Mouse (Mus musculus) small intestine, adult 2 months (tissue): ENCODE measurements at regions not wholly inside any gene's neighbourhood (a gene's known extent, or its start where the extent isn't known, plus 50 kb on each side); places are given as distances from the start of the nearest gene placed in this dataset.

Source experiments
- H3K27ac ChIP-seq: fragments of 200-500 bp; 2 replicates; pipeline ENCODE4 v1.5.1; 2012; ENCODE audit warnings: low read depth, low read length, control low read depth, inconsistent platforms; ENCODE audit not compliant: insufficient read depth
- H3K27me3 ChIP-seq: fragments of 200-500 bp; 2 replicates; pipeline ENCODE4 v1.6.1; 2012; ENCODE audit warnings: mild to moderate bottlenecking, moderate library complexity, low read length, inconsistent platforms; ENCODE audit not compliant: control insufficient read depth, insufficient read depth
- H3K36me3 ChIP-seq: fragments of 200-500 bp; 2 replicates; pipeline ENCODE4 v1.6.1; 2012; ENCODE audit warnings: mild to moderate bottlenecking, low read length, control low read depth, inconsistent platforms; ENCODE audit not compliant: control insufficient read depth, insufficient read depth
- H3K4me1 ChIP-seq: fragments of 200-500 bp; 2 replicates; pipeline ENCODE4 v1.6.1; 2012; ENCODE audit warnings: low read length, inconsistent platforms, mixed read lengths; ENCODE audit not compliant: control insufficient read depth, insufficient read depth, insufficient read length
- H3K4me3 ChIP-seq: fragments of 200-500 bp; 2 replicates; pipeline ENCODE4 v1.5.1; 2012; ENCODE audit warnings: low read depth, mild to moderate bottlenecking, control low read depth, inconsistent platforms, low read length, moderate library complexity
- CTCF ChIP-seq: fragments of 200-500 bp; IDR thresholded peaks from 2 replicates; pipeline ENCODE4 v1.5.1; 2012; ENCODE audit warnings: low read depth, mild to moderate bottlenecking, control low read depth, inconsistent platforms, low read length, moderate library complexity, mixed read lengths; ENCODE audit not compliant: insufficient replicate concordance, insufficient read length; ENCODE audit errors: extremely low read depth
- POLR2A ChIP-seq: fragments of 200-500 bp; IDR thresholded peaks from 2 replicates; pipeline ENCODE4 v1.6.1; 2012; ENCODE audit warnings: low read depth, mild to moderate bottlenecking, control low read depth, inconsistent platforms, low read length, moderate library complexity
- WGBS: fragments of 180-500 bp; shearing (Covaris S2); methylation state at CpG from one replicate; pipeline ENCODE4 v1.1.7; 2018; 5-methylcytosine and 5-hydroxymethylcytosine counted together

GRCm38 (mm10) chr14:99366281-99366987 is 67.9 kb downstream of the Klf5 start:
- H3K27me3 ChIP-seq, result no peaks in the 10 kb centered on the region
- WGBS, result 28% methylated on average over 21 of the region's 21 CpGs
- no peaks in the 10 kb centered on the region for H3K36me3 ChIP-seq
- peaks cover 4% of the 10 kb centered on the region; the same call in 1 of the 2 replicates for H3K4me1 ChIP-seq
- H3K4me3 ChIP-seq, result peak overlapping the region; percentile 28
- peak overlapping the region; percentile 61 for H3K27ac ChIP-seq
- TF ChIP-seq CTCF, result no peak
- peak; percentile 7; the same call in 1 of the 2 replicates for TF ChIP-seq POLR2A

DNA sequence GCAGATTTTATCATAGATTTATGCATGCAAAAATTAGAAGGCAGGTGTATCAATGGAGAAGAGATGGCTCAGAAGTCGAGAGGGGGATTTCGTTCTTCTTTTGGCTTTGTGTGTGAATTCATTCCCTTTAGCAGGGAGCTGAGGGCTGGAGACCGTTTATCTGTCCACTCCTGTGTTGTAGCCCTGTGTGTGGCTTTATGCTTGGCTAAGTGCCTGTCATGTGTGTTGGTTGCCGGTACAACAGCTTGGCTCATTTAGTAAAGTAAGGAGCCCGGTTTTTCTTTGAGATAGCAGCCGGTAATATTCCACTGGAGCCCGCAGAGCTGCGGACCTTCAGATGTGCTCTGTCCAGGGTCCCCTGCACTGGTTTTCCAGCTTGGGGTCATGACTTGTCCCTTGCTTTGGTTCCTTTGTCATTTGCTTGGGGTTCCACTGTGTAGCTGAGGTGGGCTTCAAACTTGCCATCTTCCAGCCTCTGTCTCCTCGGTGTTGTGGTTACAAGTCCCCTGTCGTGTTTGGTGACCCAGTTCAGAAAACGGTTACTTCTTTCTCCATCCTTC is 68.6 kb downstream of the Klf5 start:
- no peak overlapping the region for H3K4me3 ChIP-seq
- no peak for TF ChIP-seq POLR2A
- TF ChIP-seq CTCF, result no peak
- H3K4me1 ChIP-seq, result peaks cover 4% of the 10 kb centered on the region; the same call in 1 of the 2 replicates
- 65% methylated on average over 11 of the region's 11 CpGs for WGBS
- H3K27ac ChIP-seq, result no peak overlapping the region
- H3K36me3 ChIP-seq, result no peaks in the 10 kb centered on the region
- H3K27me3 ChIP-seq, result no peaks in the 10 kb centered on the region

GRCm38 (mm10) chr14:99369366-99369765 is 70.9 kb downstream of the Klf5 start:
- TF ChIP-seq CTCF (no peak), POLR2A (no peak)
- Histone ChIP-seq H3K27ac (no peak overlapping the region), H3K27me3 (no peaks in the 10 kb centered on the region), H3K4me3 (no peak overlapping the region), H3K4me1 (peaks cover 2% of the 10 kb centered on the region; the same call in 1 of the 2 replicates), H3K36me3 (no peaks in the 10 kb centered on the region)
- 90% methylated on average over 5 of the region's 5 CpGs for WGBS

DNA sequence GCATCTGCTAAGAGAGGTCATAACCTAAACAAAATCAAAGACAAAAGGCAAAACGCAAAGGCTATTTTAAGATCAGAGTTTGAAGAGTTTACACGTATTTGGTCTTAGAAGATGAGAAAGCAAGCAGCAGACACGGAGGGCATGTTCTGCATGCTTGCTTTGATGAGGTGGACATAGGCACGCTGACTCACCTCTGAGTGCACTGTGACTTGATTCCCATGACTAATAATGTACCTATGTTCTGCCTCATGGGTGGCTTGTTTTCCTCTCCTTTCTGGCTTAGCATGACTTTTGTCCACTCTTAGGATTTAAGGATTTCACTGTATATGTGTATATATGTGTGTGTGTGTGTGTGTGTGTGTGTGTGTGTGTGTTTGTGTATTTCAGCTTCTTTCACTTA is 75.2 kb downstream of the Klf5 start:
- Histone ChIP-seq H3K27me3 (no peaks in the 10 kb centered on the region), H3K4me3 (no peak overlapping the region), H3K4me1 (peaks cover 2% of the 10 kb centered on the region; the same call in 1 of the 2 replicates), H3K27ac (no peak overlapping the region), H3K36me3 (no peaks in the 10 kb centered on the region)
- WGBS, result 82% methylated on average over 4 of the region's 4 CpGs
- TF ChIP-seq POLR2A (no peak), CTCF (no peak)

- Histone ChIP-seq H3K27me3 (no peaks in the 10 kb centered on the region), H3K4me3 (no peak overlapping the region), H3K27ac (no peak overlapping the region), H3K4me1 (peaks cover 2% of the 10 kb centered on the region; the same call in 1 of the 2 replicates), H3K36me3 (no peaks in the 10 kb centered on the region)
- WGBS, result 31% methylated on average over 5 of the region's 5 CpGs
- TF ChIP-seq CTCF (no peak), POLR2A (no peak)
Measured at GRCm38 (mm10) chr14:99375040-99375610, 76.6 kb downstream of the Klf5 start.

DNA sequence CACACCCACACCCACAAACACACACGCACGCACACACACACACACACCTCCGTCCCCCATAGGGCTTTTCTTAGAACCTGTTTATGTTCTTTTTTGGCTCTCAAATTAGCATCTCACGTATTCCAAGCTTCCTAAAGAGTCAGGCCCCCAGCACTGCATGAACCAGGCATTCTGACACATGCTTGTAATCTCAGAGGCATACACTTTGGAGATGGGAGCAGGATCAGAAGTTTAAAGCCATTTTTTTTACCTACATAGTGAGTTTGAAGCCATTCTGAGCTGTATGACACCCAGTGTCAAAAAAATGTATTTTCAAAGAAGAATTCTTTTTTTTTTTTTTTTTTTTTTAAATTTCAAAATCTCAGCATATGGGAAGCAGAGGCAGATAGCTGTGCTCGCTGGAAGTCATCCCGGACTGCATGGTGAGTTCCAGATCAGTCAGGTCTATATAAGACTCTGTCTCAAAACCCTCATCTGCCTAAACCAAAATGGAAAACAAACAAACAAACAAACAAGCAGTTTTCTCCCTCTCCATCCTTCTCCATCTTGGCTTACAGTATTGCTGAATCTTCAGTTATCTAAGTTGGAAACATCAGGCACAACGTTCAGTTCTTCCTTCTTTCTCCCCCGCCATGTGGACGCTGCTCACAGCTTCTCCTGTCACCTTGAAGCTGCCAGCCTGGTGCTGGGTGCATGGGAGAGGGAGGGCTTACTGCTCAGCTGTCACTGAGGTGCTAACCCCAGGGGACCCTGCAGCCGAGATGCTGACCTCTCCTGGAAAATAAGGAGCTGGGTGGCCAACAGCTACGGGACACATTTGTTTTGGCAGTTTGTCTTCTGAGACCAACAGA is 78.4 kb downstream of the Klf5 start:
- Histone ChIP-seq H3K36me3 (no peaks in the 10 kb centered on the region), H3K27me3 (no peaks in the 10 kb centered on the region), H3K27ac (no peak overlapping the region), H3K4me1 (peaks cover 7% of the 10 kb centered on the region), H3K4me3 (no peak overlapping the region)
- 85% methylated on average over 11 of the region's 11 CpGs for WGBS
- TF ChIP-seq POLR2A (no peak), CTCF (no peak)
